Mouse (Mus musculus): ENCODE data around the gene Apex1.
"Not testable (repeated sequence)": the region's sequence is repeated elsewhere in the genome, so short reads cannot be mapped to it uniquely, and the experiment has no call there.

Apex1 gene

DNA sequence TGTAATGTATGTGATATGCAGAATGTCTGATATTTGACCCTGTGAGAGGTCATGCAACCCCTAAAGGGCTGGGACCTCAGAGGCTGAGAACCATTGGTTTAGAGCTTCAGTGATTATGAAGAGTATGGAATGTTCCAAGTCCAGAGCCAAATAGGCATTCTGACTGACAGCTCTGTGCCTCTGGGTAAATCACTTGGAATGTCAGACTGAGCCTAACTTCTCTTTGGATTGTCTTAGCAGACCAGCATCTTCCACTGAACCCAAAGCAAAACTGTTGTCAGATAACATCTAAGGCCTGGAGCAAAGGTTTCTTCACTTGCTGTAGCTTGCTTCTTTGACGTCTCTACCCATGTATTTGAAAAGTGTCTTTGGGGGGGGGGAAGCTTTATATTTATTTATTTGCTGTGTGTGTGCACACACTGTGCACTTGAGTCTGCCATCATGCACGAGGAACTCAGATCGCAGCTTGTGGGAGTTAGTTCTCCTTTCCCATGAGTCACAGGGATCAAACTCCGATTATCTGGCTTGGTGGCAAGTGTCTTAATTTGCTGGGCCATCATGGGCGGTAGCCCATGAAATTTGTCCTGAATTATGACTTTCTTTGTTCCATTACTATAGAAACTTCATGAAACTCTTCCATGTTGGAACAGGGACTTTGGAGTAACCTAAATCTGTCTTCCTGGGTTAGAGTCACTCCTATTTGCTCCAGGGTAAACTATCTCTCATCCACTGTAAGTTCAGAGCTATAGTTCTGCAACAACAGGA lies 43.6 kb downstream of the Apex1 start:
- in situ Hi-C loops (cut with MboI, MseI): no loop called here

GRCm38 (mm10) chr14:50969041-50969440 lies 44.3 kb downstream of the Apex1 start:
- in situ Hi-C loops (cut with MboI, MseI): no loop called here

DNA sequence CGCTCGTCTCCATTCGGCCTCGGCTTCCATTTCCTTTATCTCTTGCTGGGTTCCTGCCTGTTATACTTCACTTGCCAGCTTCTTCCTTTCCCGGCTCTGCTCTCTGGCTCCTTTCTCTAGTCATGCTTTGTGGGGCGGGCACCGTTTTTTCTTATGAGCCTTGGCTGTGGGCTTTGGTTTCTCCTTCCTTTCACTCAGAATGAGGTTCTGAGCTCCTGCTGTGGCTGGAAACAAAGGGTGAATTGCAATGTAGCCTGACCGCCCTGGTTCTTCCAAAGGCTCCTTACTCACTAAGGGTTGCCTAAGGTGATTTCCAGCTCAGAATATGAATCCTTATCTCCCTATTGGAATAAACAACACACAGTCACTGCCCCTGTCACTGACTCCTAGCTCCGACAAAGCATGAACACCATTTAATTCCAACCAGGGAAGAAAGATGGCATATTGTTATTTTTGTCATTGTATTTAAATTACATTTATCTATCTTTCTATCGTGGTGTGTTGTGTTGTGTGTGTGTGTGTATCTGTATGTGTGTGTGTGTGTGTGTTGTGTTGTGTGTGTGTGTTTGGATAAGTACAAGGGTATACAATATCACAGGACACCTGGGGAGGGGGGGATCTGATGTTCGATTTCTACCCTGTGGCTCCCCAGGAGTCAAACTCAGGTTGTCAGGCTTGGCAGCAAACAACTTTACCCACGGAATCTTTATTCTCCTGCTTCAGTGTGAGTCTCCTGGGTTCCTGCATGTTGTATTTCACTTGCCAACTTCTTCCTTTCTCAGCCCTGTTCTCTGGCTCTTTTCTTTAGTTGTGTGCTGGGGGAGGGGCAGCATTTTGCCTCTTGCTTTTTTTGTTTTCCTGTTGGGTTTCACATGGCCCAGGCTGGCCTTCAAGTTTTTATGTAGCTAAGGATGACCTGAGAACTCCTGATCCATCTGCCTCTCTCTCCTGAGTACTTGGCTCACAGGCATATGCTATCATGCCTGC lies 45.1 kb downstream of the Apex1 start:
- in situ Hi-C loops (cut with MboI, MseI): no loop called here

DNA sequence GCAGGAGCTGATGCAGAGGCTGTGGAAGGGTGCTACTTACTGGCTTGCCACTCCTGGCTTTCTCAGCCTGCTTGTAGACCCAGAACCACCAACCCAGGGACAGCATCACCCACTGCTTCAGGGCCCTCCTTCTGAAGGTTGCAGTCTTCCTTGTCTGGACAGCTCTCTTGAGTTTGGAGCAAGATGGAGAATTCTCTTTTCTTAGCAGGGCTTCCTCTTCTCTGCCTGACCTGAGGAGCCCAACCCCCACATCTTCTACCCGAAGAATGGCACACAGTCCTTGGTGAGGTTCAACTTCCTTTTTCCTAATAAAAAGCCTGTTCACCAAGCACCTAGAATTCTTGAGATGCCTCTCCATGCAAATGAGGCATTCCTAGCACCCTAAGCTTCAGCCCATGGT lies 46.1 kb downstream of the Apex1 start:
- in situ Hi-C loops (cut with MboI, MseI): no loop called here

GRCm38 (mm10) chr14:50973054-50973453 lies 48.3 kb downstream of the Apex1 start:
- in situ Hi-C loops (cut with MboI, MseI): not testable (repeated sequence)

DNA sequence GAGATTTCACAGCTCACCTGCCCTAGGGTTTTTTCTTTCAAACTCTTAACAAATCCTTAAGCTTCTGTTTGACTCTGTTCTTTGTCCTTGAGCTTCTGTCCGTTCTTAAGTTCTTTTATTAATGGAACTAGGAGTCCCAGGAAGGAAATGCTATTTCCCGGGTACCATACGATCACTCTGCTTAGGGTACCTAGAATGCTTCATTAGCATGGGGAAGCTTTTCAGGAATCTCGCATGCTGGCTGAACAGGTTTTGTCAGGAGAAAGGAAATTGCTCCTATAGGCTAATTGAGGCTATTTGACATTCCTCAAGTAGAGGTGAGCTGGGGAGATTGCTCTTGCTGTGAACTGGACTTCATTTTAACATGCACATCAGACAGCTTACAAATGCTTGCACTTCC lies 48.9 kb downstream of the Apex1 start:
- in situ Hi-C loops (cut with MboI, MseI): no loop called here

- in situ Hi-C loops (cut with MboI, MseI): no loop called here
Observed at GRCm38 (mm10) chr14:50975001-50975400, 50.2 kb downstream of the Apex1 start.

DNA sequence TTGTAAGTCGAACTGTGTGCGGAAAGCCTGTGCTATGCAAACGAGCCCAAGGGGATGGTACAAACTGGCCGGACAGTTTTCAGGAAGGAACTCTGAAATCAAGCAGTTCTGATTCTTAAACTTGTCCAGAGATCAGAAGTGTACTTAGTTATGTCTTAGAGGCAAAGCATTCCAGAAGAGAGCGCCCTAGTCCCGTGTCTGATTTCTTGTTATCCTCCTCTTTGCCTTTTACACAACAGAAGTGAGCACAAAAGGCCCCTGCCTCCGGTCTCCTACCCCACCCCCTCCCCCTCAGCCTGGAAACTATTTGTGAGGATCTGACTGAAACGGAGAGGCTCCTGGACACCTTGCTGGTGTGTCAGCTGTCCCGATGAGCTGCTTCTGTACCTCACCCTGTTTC lies 51.9 kb downstream of the Apex1 start:
- in situ Hi-C loops (cut with MboI, MseI): no loop called here

Data from T-helper 17 cell (primary cell).